Mouse (Mus musculus): ENCODE data around the gene Irx4. TPM values are rescaled to one million over a fixed set of nuclear protein-coding genes. Genes with fewer than 3 reads are reported as not detected.

Gene Irx4
- total RNA-seq, 2 experiments from 2014 or later, result 27.6 to 49.8 TPM

GRCm38 (mm10) chr13:73269251-73269650 is 9.0 kb downstream of the Irx4 start:
- no peak for DNase-seq
- intact Hi-C loops (cut with DNase I), result no loop called here

- DNase-seq, result no peak
- intact Hi-C loops (cut with DNase I), result no loop called here
Measured at GRCm38 (mm10) chr13:73269891-73270290, 9.6 kb downstream of the Irx4 start.

GRCm38 (mm10) chr13:73270451-73271081 is 10.3 kb downstream of the Irx4 start:
- peak; percentile 48 to 50 for DNase-seq
- intact Hi-C loops (cut with DNase I), result no loop called here

GRCm38 (mm10) chr13:73271336-73272242 is 11.3 kb downstream of the Irx4 start:
- DNase-seq, result peak; percentile 40 to 45
- intact Hi-C loops (cut with DNase I), result no loop called here

GRCm38 (mm10) chr13:73272794-73273282 is 12.6 kb downstream of the Irx4 start:
- DNase-seq, result no peak
- intact Hi-C loops (cut with DNase I), result no loop called here

GRCm38 (mm10) chr13:73273536-73273935 is 13.3 kb downstream of the Irx4 start:
- DNase-seq, result no peak
- intact Hi-C loops (cut with DNase I), result no loop called here

- DNase-seq, result peak in 1 of 2 experiments; percentile 41
- intact Hi-C loops (cut with DNase I), result no loop called here
Measured at GRCm38 (mm10) chr13:73277361-73277760, 17.1 kb downstream of the Irx4 start.

- intact Hi-C loops (cut with DNase I), result no loop called here
- no peak for DNase-seq
Measured at GRCm38 (mm10) chr13:73277797-73278196, 17.5 kb downstream of the Irx4 start.

GRCm38 (mm10) chr13:73279196-73279595 is 18.9 kb downstream of the Irx4 start:
- no peak for DNase-seq
- intact Hi-C loops (cut with DNase I), result no loop called here

GRCm38 (mm10) chr13:73282407-73282806 is 22.1 kb downstream of the Irx4 start:
- peak in 1 of 2 experiments; percentile 44 for DNase-seq
- intact Hi-C loops (cut with DNase I), result no loop called here

- DNase-seq, result no peak
- intact Hi-C loops (cut with DNase I), result no loop called here
Measured at GRCm38 (mm10) chr13:73283534-73283933, 23.3 kb downstream of the Irx4 start.

- peak; percentile 73 to 78 for DNase-seq
- intact Hi-C loops (cut with DNase I), result no loop called here
Measured at GRCm38 (mm10) chr13:73290206-73290605, 29.9 kb downstream of the Irx4 start.

- intact Hi-C loops (cut with DNase I), result no loop called here
- no peak for DNase-seq
Measured at GRCm38 (mm10) chr13:73291102-73291501, 30.8 kb downstream of the Irx4 start.

GRCm38 (mm10) chr13:73298717-73299116 is 38.4 kb downstream of the Irx4 start:
- no peak for DNase-seq
- intact Hi-C loops (cut with DNase I), result no loop called here

- intact Hi-C loops (cut with DNase I), result no loop called here
- peak in 1 of 2 experiments; percentile 27 for DNase-seq
Measured at GRCm38 (mm10) chr13:73299322-73299721, 39.0 kb downstream of the Irx4 start.

- DNase-seq, result no peak
- intact Hi-C loops (cut with DNase I), result no loop called here
Measured at GRCm38 (mm10) chr13:73304729-73305128, 44.5 kb downstream of the Irx4 start.

- no peak for DNase-seq
- intact Hi-C loops (cut with DNase I), result no loop called here
Measured at GRCm38 (mm10) chr13:73305398-73306084, 45.3 kb downstream of the Irx4 start.

GRCm38 (mm10) chr13:73306085-73306410 is 45.8 kb downstream of the Irx4 start:
- DNase-seq, result no peak
- intact Hi-C loops (cut with DNase I), result no loop called here

- intact Hi-C loops (cut with DNase I), result no loop called here
- DNase-seq, result no peak
Measured at GRCm38 (mm10) chr13:73306430-73306829, 46.2 kb downstream of the Irx4 start.

- DNase-seq, result peak; percentile 70 to 77
- intact Hi-C loops (cut with DNase I), result loop anchor here (1.0 to 5.0 kb wide), 4 partner anchors 42 to 222 kb away; partner anchors contain the start of gene Irx4
Measured at GRCm38 (mm10) chr13:73310183-73310929, 50.1 kb downstream of the Irx4 start.

All from heart, postnatal 10 days (tissue).